Mouse (Mus musculus): Measurements from ENCODE around the gene Tmprss6. TPM values are rescaled to one million over a fixed set of nuclear protein-coding genes. Genes with fewer than 3 reads are reported as not detected.

Tmprss6 gene
- total RNA-seq, 2 experiments from 2014 or later, result not detected

GRCm38 (mm10) chr15:78449694-78450418 is 18.6 kb downstream of the Tmprss6 start:
- ATAC-seq (replicated peaks; ENCODE audit: low FRiP score, poor library complexity, severe bottlenecking), result 0 out of 2 replicates have a peak, but pooled peaks have one; percentile 33

GRCm38 (mm10) chr15:78449131-78449530 is 19.3 kb downstream of the Tmprss6 start:
- no peak for ATAC-seq (replicated peaks; ENCODE audit: low FRiP score, poor library complexity, severe bottlenecking)

GRCm38 (mm10) chr15:78447746-78448535 is 20.5 kb downstream of the Tmprss6 start:
- peak; percentile 71 for ATAC-seq (replicated peaks; ENCODE audit: low FRiP score, poor library complexity, severe bottlenecking)

- ATAC-seq (replicated peaks; ENCODE audit: low FRiP score, poor library complexity, severe bottlenecking), result no peak
These were observed 21.3 kb downstream of the Tmprss6 start for GRCm38 (mm10) chr15:78447121-78447520.

- no peak for ATAC-seq (replicated peaks; ENCODE audit: low FRiP score, poor library complexity, severe bottlenecking)
These were observed 24.6 kb downstream of the Tmprss6 start for GRCm38 (mm10) chr15:78443857-78444256.

- no peak for ATAC-seq (replicated peaks; ENCODE audit: low FRiP score, poor library complexity, severe bottlenecking)
These were observed 26.2 kb downstream of the Tmprss6 start for GRCm38 (mm10) chr15:78442231-78442630.

- no peak for ATAC-seq (replicated peaks; ENCODE audit: low FRiP score, poor library complexity, severe bottlenecking)
These were observed 29.5 kb downstream of the Tmprss6 start for GRCm38 (mm10) chr15:78438973-78439372.

- ATAC-seq (replicated peaks; ENCODE audit: low FRiP score, poor library complexity, severe bottlenecking), result no peak
These were observed 29.9 kb downstream of the Tmprss6 start for GRCm38 (mm10) chr15:78438505-78438904.

- ATAC-seq (replicated peaks; ENCODE audit: low FRiP score, poor library complexity, severe bottlenecking), result no peak
These were observed 30.4 kb downstream of the Tmprss6 start for GRCm38 (mm10) chr15:78438018-78438394.

- no peak for ATAC-seq (replicated peaks; ENCODE audit: low FRiP score, poor library complexity, severe bottlenecking)
These were observed 31.0 kb downstream of the Tmprss6 start for GRCm38 (mm10) chr15:78437237-78438017.

GRCm38 (mm10) chr15:78436380-78437192 is 31.8 kb downstream of the Tmprss6 start:
- no peak for ATAC-seq (replicated peaks; ENCODE audit: low FRiP score, poor library complexity, severe bottlenecking)

- no peak for ATAC-seq (replicated peaks; ENCODE audit: low FRiP score, poor library complexity, severe bottlenecking)
These were observed 32.8 kb downstream of the Tmprss6 start for GRCm38 (mm10) chr15:78435681-78436080.

GRCm38 (mm10) chr15:78434896-78435520 is 33.4 kb downstream of the Tmprss6 start:
- no peak for ATAC-seq (replicated peaks; ENCODE audit: low FRiP score, poor library complexity, severe bottlenecking)

- no peak for ATAC-seq (replicated peaks; ENCODE audit: low FRiP score, poor library complexity, severe bottlenecking)
These were observed 36.8 kb downstream of the Tmprss6 start for GRCm38 (mm10) chr15:78431541-78432121.

GRCm38 (mm10) chr15:78430874-78431273 is 37.6 kb downstream of the Tmprss6 start:
- ATAC-seq (replicated peaks; ENCODE audit: low FRiP score, poor library complexity, severe bottlenecking), result no peak

GRCm38 (mm10) chr15:78429871-78430622 is 38.4 kb downstream of the Tmprss6 start:
- no peak for ATAC-seq (replicated peaks; ENCODE audit: low FRiP score, poor library complexity, severe bottlenecking)

- ATAC-seq (replicated peaks; ENCODE audit: low FRiP score, poor library complexity, severe bottlenecking), result no peak
These were observed 39.3 kb downstream of the Tmprss6 start for GRCm38 (mm10) chr15:78429139-78429459.

Data from erythroblast, adult 5-6 weeks (primary cell).